Mouse (Mus musculus) E14TG2a.4 (cell line): Measurements from ENCODE around the gene Sft2d1.

Experiments
- CTCF ChIP-seq: conservative IDR thresholded peaks from 2 replicates; pipeline ENCODE4 v1.5.1; 2014; ENCODE audit warnings: low read length
- NANOG ChIP-seq: IDR thresholded peaks from 2 replicates; pipeline ENCODE4 v1.6.1; 2014; ENCODE audit warnings: borderline replicate concordance, low read length, mixed read lengths

DNA sequence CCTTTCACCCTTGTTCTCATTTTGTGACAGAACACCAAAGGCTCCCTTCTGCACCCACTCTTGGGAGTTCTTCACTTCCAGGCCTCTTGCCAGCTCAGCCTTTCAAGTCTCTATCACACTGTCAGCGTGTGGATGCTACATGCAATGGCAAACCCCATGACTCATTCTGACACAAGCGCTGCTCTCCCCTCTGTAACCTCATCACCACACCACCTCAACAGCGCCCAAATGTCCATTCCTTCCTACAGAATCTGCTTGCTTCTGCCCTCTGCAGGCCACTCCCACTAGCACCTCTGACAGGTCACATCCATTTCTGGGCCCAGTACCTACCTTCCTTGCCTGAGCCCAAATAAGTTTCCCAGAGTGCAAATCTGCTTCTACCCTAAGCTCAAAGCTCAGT lies 5.1 kb upstream of the Sft2d1 start:
- TF ChIP-seq CTCF: peak; percentile 21
- no peak for TF ChIP-seq NANOG
